Mouse (Mus musculus) cerebellum, adult (tissue): ENCODE data around the gene Retsat.

Source experiments
- ATAC-seq: cut with Nextera tagmentation; 2 replicates; pipeline ENCODE4 v1.9.2; 2017; ENCODE audit warnings: mild to moderate bottlenecking, moderate library complexity, mixed read lengths; ENCODE audit not compliant: insufficient number of reproducible peaks, low FRiP score, low TSS enrichment

The Retsat gene

GRCm38 (mm10) chr6:72655309-72656052 is 57.2 kb downstream of the Retsat start:
- no peak for ATAC-seq

GRCm38 (mm10) chr6:72656053-72656442 is 57.8 kb downstream of the Retsat start:
- no peak for ATAC-seq

- ATAC-seq: no peak
Measured at GRCm38 (mm10) chr6:72658006-72658405, 59.7 kb downstream of the Retsat start.
